Mouse (Mus musculus): Measurements from ENCODE around the gene Gbp9. TPM values are rescaled to one million over a fixed set of nuclear protein-coding genes. Genes with fewer than 3 reads are reported as not detected.
"Not testable (repeated sequence)": the region's sequence is repeated elsewhere in the genome, so short reads cannot be mapped to it uniquely, and the experiment has no call there.

Gbp9 gene
- polyA plus RNA-seq, 1 experiment: 0.63 TPM

DNA sequence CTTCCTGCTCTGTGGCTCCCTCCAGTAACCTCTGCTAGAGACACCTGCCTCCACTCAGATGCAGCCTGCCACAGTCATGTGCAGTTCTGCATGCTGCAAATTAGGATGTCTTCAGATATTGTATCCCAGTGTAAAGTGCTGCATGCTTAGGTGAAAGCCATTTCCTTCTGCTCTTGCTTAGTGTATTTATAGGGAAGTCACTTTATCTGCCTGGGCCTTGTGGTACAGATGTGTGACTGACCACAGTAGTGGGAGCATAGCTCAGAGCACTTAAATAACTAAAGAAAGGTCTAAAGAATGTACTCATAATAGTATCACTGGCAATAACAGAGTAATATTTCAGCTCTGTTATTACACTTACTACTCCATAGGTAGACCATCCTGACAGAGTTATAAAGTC, 57.4 kb downstream of the Gbp9 start:
- no peaks in the 10 kb centered on the region for H3K4me1 ChIP-seq (ENCODE audit: control insufficient read depth, insufficient read depth, low read length)
- H3K27ac ChIP-seq (ENCODE audit: insufficient read depth, low read length): no peak overlapping the region
- no peaks in the 10 kb centered on the region for H3K36me3 ChIP-seq (ENCODE audit: control insufficient read depth, insufficient read depth, low read length, poor library complexity, severe bottlenecking)
- H3K9me3 ChIP-seq (replicated peaks; ENCODE audit: control insufficient read depth, insufficient read depth, low read length, poor library complexity, severe bottlenecking): 0 out of 2 replicates have a peak, but pooled peaks cover 3% of the 10 kb centered on the region
- no peak overlapping the region for H3K4me3 ChIP-seq (ENCODE audit: low read depth, low read length)
- TF ChIP-seq CTCF (IDR thresholded peaks at IDR 0.05; ENCODE audit: low read depth, low read length) (no peak), POLR2A (IDR thresholded peaks at IDR 0.05; ENCODE audit: insufficient read depth, low read length) (no peak), EP300 (IDR thresholded peaks at IDR 0.05; ENCODE audit: insufficient read depth, low read depth, low read length) (no peak)
- H3K27me3 ChIP-seq (ENCODE audit: control insufficient read depth, insufficient read depth, low read length, poor library complexity, severe bottlenecking): no peaks in the 10 kb centered on the region
- H3K9ac ChIP-seq (ENCODE audit: low read depth, poor library complexity, severe bottlenecking): no peak overlapping the region

DNA sequence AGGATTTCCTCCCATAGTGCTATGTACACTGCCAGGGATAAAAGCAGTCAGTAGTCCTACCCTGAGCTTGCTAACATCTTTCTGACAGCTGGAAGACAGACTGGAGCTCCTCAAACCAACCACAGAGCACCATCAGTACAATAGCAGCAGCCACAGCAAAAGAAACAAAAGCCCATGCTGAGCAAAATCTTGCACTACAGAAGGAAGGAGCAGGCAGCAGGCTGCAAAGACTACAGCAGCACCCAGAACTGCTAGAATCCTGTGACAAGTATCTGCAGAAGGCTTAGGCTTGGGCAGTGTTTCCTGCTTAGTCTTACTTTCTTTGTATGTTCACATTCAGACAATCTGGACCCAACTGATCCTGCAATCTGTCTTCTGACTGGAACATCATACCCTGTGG, 71.0 kb downstream of the Gbp9 start:
- H3K36me3 ChIP-seq (ENCODE audit: control insufficient read depth, insufficient read depth, low read length, poor library complexity, severe bottlenecking); H3K4me3 ChIP-seq (ENCODE audit: low read depth, low read length); H3K27ac ChIP-seq (ENCODE audit: insufficient read depth, low read length); H3K27me3 ChIP-seq (ENCODE audit: control insufficient read depth, insufficient read depth, low read length, poor library complexity, severe bottlenecking); H3K9ac ChIP-seq (ENCODE audit: low read depth, poor library complexity, severe bottlenecking); H3K9me3 ChIP-seq (replicated peaks; ENCODE audit: control insufficient read depth, insufficient read depth, low read length, poor library complexity, severe bottlenecking); H3K4me1 ChIP-seq (ENCODE audit: control insufficient read depth, insufficient read depth, low read length): not testable (repeated sequence)

DNA sequence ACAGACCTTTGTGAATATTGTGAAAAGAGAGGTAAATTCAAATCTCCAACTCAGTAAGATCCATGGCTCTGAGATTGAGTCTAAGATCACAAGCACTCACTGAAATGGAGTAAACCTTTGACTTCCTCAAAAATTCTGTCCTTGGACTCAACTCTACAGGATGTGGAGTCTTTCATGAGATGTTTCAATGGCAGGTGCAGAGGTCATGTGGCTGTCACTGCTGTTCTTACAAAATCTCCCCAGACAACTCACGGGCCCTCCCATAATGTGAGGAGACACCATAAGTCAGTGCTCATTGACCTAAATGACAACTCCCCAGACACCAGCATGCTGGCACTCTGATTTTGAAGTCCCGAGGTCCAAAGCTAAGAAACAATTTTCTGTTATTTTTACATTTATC, 74.9 kb downstream of the Gbp9 start:
- H3K9me3 ChIP-seq (replicated peaks; ENCODE audit: control insufficient read depth, insufficient read depth, low read length, poor library complexity, severe bottlenecking); H3K9ac ChIP-seq (ENCODE audit: low read depth, poor library complexity, severe bottlenecking); H3K27me3 ChIP-seq (ENCODE audit: control insufficient read depth, insufficient read depth, low read length, poor library complexity, severe bottlenecking); H3K4me1 ChIP-seq (ENCODE audit: control insufficient read depth, insufficient read depth, low read length); H3K36me3 ChIP-seq (ENCODE audit: control insufficient read depth, insufficient read depth, low read length, poor library complexity, severe bottlenecking); H3K4me3 ChIP-seq (ENCODE audit: low read depth, low read length); H3K27ac ChIP-seq (ENCODE audit: insufficient read depth, low read length): not testable (repeated sequence)

DNA sequence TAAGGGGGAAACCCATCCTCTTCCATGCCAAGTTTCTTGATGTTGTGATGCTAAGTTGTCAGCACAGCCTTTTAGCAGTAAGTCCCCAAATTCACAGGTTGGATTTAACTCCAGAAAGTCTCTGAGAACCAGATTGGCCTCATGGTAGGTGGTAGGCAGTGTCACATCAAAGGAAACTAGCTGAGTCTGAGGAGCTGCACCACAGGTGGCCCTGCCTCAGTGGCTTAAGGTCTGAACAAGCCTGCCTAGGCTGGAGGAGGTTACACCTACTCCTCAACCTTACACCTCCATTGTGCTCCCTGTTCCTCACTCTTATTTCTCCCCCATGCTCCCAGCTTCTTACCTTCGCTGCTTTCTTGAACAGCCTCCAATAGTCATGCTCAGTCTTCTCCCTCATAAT, 76.0 kb downstream of the Gbp9 start:
- H3K4me1 ChIP-seq (ENCODE audit: control insufficient read depth, insufficient read depth, low read length): no peaks in the 10 kb centered on the region
- H3K9me3 ChIP-seq (replicated peaks; ENCODE audit: control insufficient read depth, insufficient read depth, low read length, poor library complexity, severe bottlenecking): no peaks in the 10 kb centered on the region
- H3K27ac ChIP-seq (ENCODE audit: insufficient read depth, low read length): no peak overlapping the region
- H3K9ac ChIP-seq (ENCODE audit: low read depth, poor library complexity, severe bottlenecking): no peak overlapping the region
- no peaks in the 10 kb centered on the region for H3K36me3 ChIP-seq (ENCODE audit: control insufficient read depth, insufficient read depth, low read length, poor library complexity, severe bottlenecking)
- H3K27me3 ChIP-seq (ENCODE audit: control insufficient read depth, insufficient read depth, low read length, poor library complexity, severe bottlenecking): no peaks in the 10 kb centered on the region
- no peak overlapping the region for H3K4me3 ChIP-seq (ENCODE audit: low read depth, low read length)
- no peak for TF ChIP-seq POLR2A (IDR thresholded peaks at IDR 0.05; ENCODE audit: insufficient read depth, low read length)
- no peak for TF ChIP-seq CTCF (IDR thresholded peaks at IDR 0.05; ENCODE audit: low read depth, low read length)
- no peak for TF ChIP-seq EP300 (IDR thresholded peaks at IDR 0.05; ENCODE audit: insufficient read depth, low read depth, low read length)

DNA sequence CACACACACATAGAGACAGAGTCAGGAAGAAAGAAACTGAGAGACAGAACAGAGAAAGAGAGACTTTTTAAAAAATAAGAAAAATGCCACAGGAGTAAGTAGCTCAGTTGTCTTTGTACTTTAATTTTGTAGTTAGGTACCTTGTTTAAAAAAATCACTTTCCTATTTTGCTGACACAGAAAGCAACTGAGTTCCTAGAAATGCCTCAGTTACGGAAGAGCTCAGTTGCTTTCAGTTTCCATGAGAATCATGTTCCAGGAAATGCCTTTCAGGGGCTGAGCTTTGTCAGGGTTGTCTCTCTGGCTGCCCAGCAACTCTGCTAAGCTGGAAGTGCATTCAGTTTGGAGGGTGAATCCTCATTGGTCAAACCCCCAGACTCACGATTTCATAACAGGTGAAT, 76.9 kb downstream of the Gbp9 start:
- not testable (repeated sequence) for H3K4me3 ChIP-seq (ENCODE audit: low read depth, low read length); H3K9me3 ChIP-seq (replicated peaks; ENCODE audit: control insufficient read depth, insufficient read depth, low read length, poor library complexity, severe bottlenecking)

DNA sequence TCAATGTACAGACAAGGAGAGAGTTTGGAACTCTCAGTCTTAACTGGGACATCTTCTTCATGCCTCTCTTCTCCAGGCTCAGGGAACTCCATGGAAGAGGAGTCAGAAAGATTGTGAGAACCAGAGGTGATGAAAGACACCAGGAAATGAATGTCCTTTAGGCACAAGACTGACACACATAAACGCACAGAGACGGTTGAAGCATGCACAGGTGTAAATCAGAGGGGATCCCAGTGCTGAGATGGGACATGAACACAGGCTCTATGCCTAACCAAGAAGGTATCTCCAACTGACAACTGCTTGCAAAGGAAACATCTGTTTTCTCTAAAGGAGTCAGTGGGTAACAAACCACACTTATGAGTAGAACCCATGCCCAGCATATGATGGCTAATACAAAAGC, 79.1 kb downstream of the Gbp9 start:
- Histone ChIP-seq H3K9ac (ENCODE audit: low read depth, poor library complexity, severe bottlenecking) (no peak overlapping the region), H3K27me3 (ENCODE audit: control insufficient read depth, insufficient read depth, low read length, poor library complexity, severe bottlenecking) (peaks cover 1% of the 10 kb centered on the region; the same call in 1 of the 2 replicates), H3K4me3 (ENCODE audit: low read depth, low read length) (no peak overlapping the region), H3K36me3 (ENCODE audit: control insufficient read depth, insufficient read depth, low read length, poor library complexity, severe bottlenecking) (no peaks in the 10 kb centered on the region), H3K9me3 (replicated peaks; ENCODE audit: control insufficient read depth, insufficient read depth, low read length, poor library complexity, severe bottlenecking) (no peaks in the 10 kb centered on the region), H3K4me1 (ENCODE audit: control insufficient read depth, insufficient read depth, low read length) (no peaks in the 10 kb centered on the region), H3K27ac (ENCODE audit: insufficient read depth, low read length) (no peak overlapping the region)
- TF ChIP-seq POLR2A (IDR thresholded peaks at IDR 0.05; ENCODE audit: insufficient read depth, low read length) (no peak), EP300 (IDR thresholded peaks at IDR 0.05; ENCODE audit: insufficient read depth, low read depth, low read length) (no peak), CTCF (IDR thresholded peaks at IDR 0.05; ENCODE audit: low read depth, low read length) (no peak)

More for the DNA sequence above, 76.9 kb downstream of the Gbp9 start:
- H3K4me1 ChIP-seq (ENCODE audit: control insufficient read depth, insufficient read depth, low read length); H3K27ac ChIP-seq (ENCODE audit: insufficient read depth, low read length); H3K27me3 ChIP-seq (ENCODE audit: control insufficient read depth, insufficient read depth, low read length, poor library complexity, severe bottlenecking); H3K9ac ChIP-seq (ENCODE audit: low read depth, poor library complexity, severe bottlenecking); H3K36me3 ChIP-seq (ENCODE audit: control insufficient read depth, insufficient read depth, low read length, poor library complexity, severe bottlenecking): not testable (repeated sequence)

- H3K36me3 ChIP-seq (ENCODE audit: control insufficient read depth, insufficient read depth, low read length, poor library complexity, severe bottlenecking): no peaks in the 10 kb centered on the region
- H3K27ac ChIP-seq (ENCODE audit: insufficient read depth, low read length): no peak overlapping the region
- peaks cover 1% of the 10 kb centered on the region; the same call in 1 of the 2 replicates for H3K27me3 ChIP-seq (ENCODE audit: control insufficient read depth, insufficient read depth, low read length, poor library complexity, severe bottlenecking)
- no peaks in the 10 kb centered on the region for H3K4me1 ChIP-seq (ENCODE audit: control insufficient read depth, insufficient read depth, low read length)
- H3K9ac ChIP-seq (ENCODE audit: low read depth, poor library complexity, severe bottlenecking): no peak overlapping the region
- no peaks in the 10 kb centered on the region for H3K9me3 ChIP-seq (replicated peaks; ENCODE audit: control insufficient read depth, insufficient read depth, low read length, poor library complexity, severe bottlenecking)
- TF ChIP-seq EP300 (IDR thresholded peaks at IDR 0.05; ENCODE audit: insufficient read depth, low read depth, low read length) (no peak), CTCF (IDR thresholded peaks at IDR 0.05; ENCODE audit: low read depth, low read length) (no peak), POLR2A (IDR thresholded peaks at IDR 0.05; ENCODE audit: insufficient read depth, low read length) (no peak)
- H3K4me3 ChIP-seq (ENCODE audit: low read depth, low read length): no peak overlapping the region
These were observed 84.1 kb downstream of the Gbp9 start for GRCm38 (mm10) chr5:105055279-105055678.

DNA sequence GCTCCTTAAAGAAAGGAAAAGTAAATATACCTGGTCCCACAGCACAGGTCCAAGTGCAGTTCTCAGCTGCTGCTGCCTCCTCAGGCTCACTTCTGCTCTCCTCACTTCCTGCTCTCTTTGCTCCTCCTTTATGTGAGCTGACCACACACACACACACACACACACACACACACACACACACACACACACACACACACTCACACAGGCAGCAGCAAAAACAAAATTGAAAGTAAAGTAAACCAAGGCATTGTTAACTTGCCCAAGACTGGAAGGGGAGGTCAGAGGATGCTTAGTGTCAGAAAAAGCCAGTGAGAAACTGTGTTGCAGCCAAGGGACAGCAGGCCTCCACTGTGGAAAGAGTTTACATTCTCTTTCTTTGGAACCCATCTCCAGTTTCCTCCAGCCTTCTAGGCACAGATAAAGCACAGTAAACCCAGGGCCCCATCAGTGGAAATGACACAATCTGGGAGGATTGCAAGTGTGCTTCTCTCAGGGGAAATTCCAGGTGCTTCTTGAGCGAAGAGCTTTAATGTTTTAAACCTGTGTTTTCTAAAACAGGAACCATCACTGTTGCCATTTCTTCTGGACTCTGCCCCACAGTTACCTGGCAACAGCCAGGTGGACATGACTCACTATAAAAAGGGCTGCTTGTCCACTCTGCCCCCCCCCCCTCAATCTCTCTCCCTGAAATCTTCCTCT, 85.7 kb downstream of the Gbp9 start:
- not testable (repeated sequence) for H3K4me1 ChIP-seq (ENCODE audit: control insufficient read depth, insufficient read depth, low read length); H3K27me3 ChIP-seq (ENCODE audit: control insufficient read depth, insufficient read depth, low read length, poor library complexity, severe bottlenecking); H3K9ac ChIP-seq (ENCODE audit: low read depth, poor library complexity, severe bottlenecking); H3K4me3 ChIP-seq (ENCODE audit: low read depth, low read length); H3K27ac ChIP-seq (ENCODE audit: insufficient read depth, low read length); H3K36me3 ChIP-seq (ENCODE audit: control insufficient read depth, insufficient read depth, low read length, poor library complexity, severe bottlenecking); H3K9me3 ChIP-seq (replicated peaks; ENCODE audit: control insufficient read depth, insufficient read depth, low read length, poor library complexity, severe bottlenecking)

Data from ES-Bruce4 (cell line).